Mouse (Mus musculus) limb, embryonic 11.5 days (tissue): Measurements from ENCODE around the gene Fbxo42. TPM values are rescaled to one million over a fixed set of nuclear protein-coding genes. Genes with fewer than 3 reads are reported as not detected.

Experiments used
- ATAC-seq: fragments of 200-750 bp; cut with Nextera tagmentation; 2 replicates; pipeline ENCODE4 v1.8.0; 2017; ENCODE audit warnings: low read depth; ENCODE audit not compliant: insufficient number of reproducible peaks, low FRiP score, low TSS enrichment
- DNase-seq: peaks from one replicate; pipeline ENCODE4 v3.0.0-alpha.2; 2015; ENCODE audit warnings: low spot score
- H3K27ac ChIP-seq: fragments of 300-500 bp; sonication (generic); replicated peaks from 2 replicates; pipeline ENCODE4 v1.5.1; 2014; ENCODE audit warnings: low read depth, mild to moderate bottlenecking, low read length
- H3K27me3 ChIP-seq: fragments of 300-500 bp; sonication (generic); 2 replicates; pipeline ENCODE4 v1.6.1; 2014; ENCODE audit warnings: mild to moderate bottlenecking, low read length, mixed read lengths; ENCODE audit not compliant: control insufficient read depth, insufficient read depth
- H3K36me3 ChIP-seq: fragments of 300-500 bp; sonication (generic); 2 replicates; pipeline ENCODE4 v1.6.1; 2014; ENCODE audit warnings: mild to moderate bottlenecking, low read length, moderate library complexity, mixed read lengths; ENCODE audit not compliant: control insufficient read depth, insufficient read depth
- H3K4me1 ChIP-seq: fragments of 300-500 bp; sonication (generic); 2 replicates; pipeline ENCODE4 v1.6.1; 2014; ENCODE audit warnings: low read length, mixed read lengths; ENCODE audit not compliant: control insufficient read depth, insufficient read depth
- H3K4me2 ChIP-seq: fragments of 300-500 bp; sonication (generic); 2 replicates; pipeline ENCODE4 v1.6.1; 2014; ENCODE audit warnings: low read depth, mild to moderate bottlenecking, moderate library complexity; ENCODE audit not compliant: severe bottlenecking
- H3K4me3 ChIP-seq: fragments of 300-500 bp; sonication (generic); 2 replicates; pipeline ENCODE4 v1.5.1; 2014; ENCODE audit warnings: low read depth, low read length
- H3K9ac ChIP-seq: fragments of 300-500 bp; sonication (generic); 2 replicates; pipeline ENCODE4 v1.6.1; 2014; ENCODE audit warnings: mild to moderate bottlenecking, low read length
- H3K9me3 ChIP-seq: fragments of 300-500 bp; sonication (generic); 2 replicates; pipeline ENCODE4 v1.6.1; 2016; ENCODE audit warnings: low read length; ENCODE audit not compliant: control insufficient read depth
- WGBS: fragments of 180-500 bp; shearing (Covaris S2); extraction: QIAGEN DNeasy Blood & Tissue Kit; methylation state at CpG from one replicate; pipeline ENCODE4 v1.1.7; 2014; 5-methylcytosine and 5-hydroxymethylcytosine counted together
- polyA plus RNA-seq: library from polyadenylated mRNA; unstranded; fragments of >200 nt; fragmentation: Nextera tagmentation; extraction: Ambion mirVana; gene quantifications from 2 replicates; pipeline ENCODE4 v1.2.1, GENCODE M21; 2014

Gene Fbxo42
- polyA plus RNA-seq, 1 experiment from 2014 or later, result 30.4 TPM

DNA sequence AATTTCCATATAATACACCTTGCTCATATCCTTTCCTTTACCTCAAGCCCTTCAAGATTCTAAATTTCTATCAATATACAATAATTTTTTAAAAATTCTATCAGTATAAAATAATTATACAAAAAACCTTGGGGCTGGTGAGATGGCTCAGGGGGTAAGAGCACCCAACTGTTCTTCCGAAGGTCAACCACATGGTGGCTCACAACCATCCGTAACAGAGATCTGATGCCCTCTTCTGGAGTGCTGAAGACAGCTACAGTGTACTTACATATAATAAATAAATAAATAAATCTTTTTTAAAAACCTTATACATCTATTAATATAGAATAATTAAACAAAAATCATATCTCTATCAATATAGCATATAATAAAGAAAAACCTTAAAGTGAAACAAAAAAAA, 74.1 kb downstream of the Fbxo42 start:
- Histone ChIP-seq H3K27ac (no peak overlapping the region), H3K4me3 (no peak overlapping the region), H3K4me2 (no peak overlapping the region), H3K27me3 (no peaks in the 10 kb centered on the region), H3K9me3 (no peaks in the 10 kb centered on the region), H3K9ac (no peak overlapping the region), H3K4me1 (no peaks in the 10 kb centered on the region), H3K36me3 (no peaks in the 10 kb centered on the region)
- ATAC-seq (no peak), DNase-seq (no peak)
- WGBS, result 71% methylated on average over 2 of the region's 2 CpGs

GRCm38 (mm10) chr4:141222752-141223151, 75.0 kb downstream of the Fbxo42 start:
- no peak overlapping the region for H3K4me2 ChIP-seq
- no peaks in the 10 kb centered on the region for H3K27me3 ChIP-seq
- DNase-seq (no peak), ATAC-seq (no peak)
- 91% methylated on average over 5 of the region's 5 CpGs for WGBS
- H3K4me1 ChIP-seq, result no peaks in the 10 kb centered on the region
- no peak overlapping the region for H3K27ac ChIP-seq
- no peak overlapping the region for H3K9ac ChIP-seq
- no peaks in the 10 kb centered on the region for H3K36me3 ChIP-seq
- no peaks in the 10 kb centered on the region for H3K9me3 ChIP-seq
- H3K4me3 ChIP-seq, result no peak overlapping the region

DNA sequence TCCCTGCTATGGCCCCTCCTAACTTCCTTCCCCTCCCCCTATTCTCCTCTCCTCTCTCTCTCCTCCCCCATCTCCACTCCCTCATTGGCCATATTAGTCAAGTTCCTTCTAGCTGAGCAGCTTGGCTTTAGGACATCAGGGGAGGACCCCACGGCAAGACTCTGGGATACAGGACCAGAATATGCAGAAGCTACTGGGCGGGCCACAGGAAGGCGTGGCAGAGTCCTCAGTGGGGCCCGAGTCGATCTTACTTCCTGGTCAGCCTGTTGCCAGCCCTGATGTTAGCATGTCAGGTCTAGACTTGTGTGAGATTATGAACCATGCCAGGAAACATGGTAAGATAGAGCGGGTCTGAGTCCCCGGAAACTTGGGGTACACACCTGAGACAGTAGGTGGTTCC, 81.0 kb downstream of the Fbxo42 start:
- H3K4me1 ChIP-seq, result no peaks in the 10 kb centered on the region
- H3K36me3 ChIP-seq, result 0 out of 2 replicates have a peak, but pooled peaks cover 2% of the 10 kb centered on the region
- no peaks in the 10 kb centered on the region for H3K9me3 ChIP-seq
- H3K4me3 ChIP-seq, result no peak overlapping the region
- DNase-seq (no peak), ATAC-seq (no peak)
- H3K27ac ChIP-seq, result no peak overlapping the region
- H3K4me2 ChIP-seq, result no peak overlapping the region
- no peaks in the 10 kb centered on the region for H3K27me3 ChIP-seq
- H3K9ac ChIP-seq, result no peak overlapping the region
- WGBS, result 79% methylated on average over 7 of the region's 7 CpGs

GRCm38 (mm10) chr4:141233196-141233595, 85.5 kb downstream of the Fbxo42 start:
- H3K9ac ChIP-seq, result no peak overlapping the region
- no peaks in the 10 kb centered on the region for H3K4me1 ChIP-seq
- ATAC-seq (no peak), DNase-seq (no peak)
- no peak overlapping the region for H3K4me2 ChIP-seq
- no peak overlapping the region for H3K4me3 ChIP-seq
- 94% methylated on average over 4 of the region's 4 CpGs for WGBS
- 0 out of 2 replicates have a peak, but pooled peaks cover 2% of the 10 kb centered on the region for H3K36me3 ChIP-seq
- no peaks in the 10 kb centered on the region for H3K9me3 ChIP-seq
- no peak overlapping the region for H3K27ac ChIP-seq
- peaks cover 9% of the 10 kb centered on the region for H3K27me3 ChIP-seq

DNA sequence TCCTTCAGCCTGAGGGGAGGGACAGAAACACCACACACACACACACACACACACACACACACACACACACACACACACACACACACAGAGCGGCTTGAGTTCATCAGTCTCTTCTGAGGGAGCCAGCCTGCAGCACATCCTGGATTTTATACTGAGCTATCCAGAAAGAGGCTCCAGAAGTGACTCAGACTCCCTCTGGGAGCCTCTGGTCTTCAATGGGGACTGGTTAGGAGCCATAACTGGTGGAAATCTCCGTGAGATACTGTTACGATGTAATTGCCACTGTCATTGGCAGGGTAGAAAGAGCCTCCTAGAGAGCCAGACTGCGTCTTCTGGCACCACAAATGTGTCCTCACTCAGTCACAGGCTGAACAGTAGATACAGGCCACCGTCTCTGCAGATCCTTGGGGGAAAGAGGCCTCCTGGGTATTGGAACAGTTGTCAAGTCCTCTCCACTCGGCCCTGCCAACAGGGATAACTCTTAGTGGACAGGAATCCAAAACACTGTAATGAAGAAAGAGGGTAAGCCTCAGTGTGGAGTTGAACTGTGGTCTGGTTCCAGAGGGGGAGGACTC, 87.9 kb downstream of the Fbxo42 start:
- Histone ChIP-seq H3K9me3 (no peaks in the 10 kb centered on the region), H3K27ac (no peak overlapping the region), H3K4me1 (peaks cover 9% of the 10 kb centered on the region), H3K27me3 (peaks cover 31% of the 10 kb centered on the region), H3K4me2 (no peak overlapping the region), H3K4me3 (no peak overlapping the region), H3K9ac (no peak overlapping the region), H3K36me3 (no peaks in the 10 kb centered on the region)
- DNase-seq (no peak), ATAC-seq (no peak)
- 64% methylated on average over 6 of the region's 6 CpGs for WGBS

GRCm38 (mm10) chr4:141236856-141237255, 89.1 kb downstream of the Fbxo42 start:
- H3K9me3 ChIP-seq, result no peaks in the 10 kb centered on the region
- H3K4me3 ChIP-seq, result no peak overlapping the region
- H3K27ac ChIP-seq, result no peak overlapping the region
- H3K4me1 ChIP-seq, result peaks cover 10% of the 10 kb centered on the region
- no peak for DNase-seq
- no peak overlapping the region for H3K9ac ChIP-seq
- H3K27me3 ChIP-seq, result peaks cover 44% of the 10 kb centered on the region
- 75% methylated on average over 3 of the region's 3 CpGs for WGBS
- no peak for ATAC-seq
- no peak overlapping the region for H3K4me2 ChIP-seq
- no peaks in the 10 kb centered on the region for H3K36me3 ChIP-seq

- peaks cover 17% of the 10 kb centered on the region for H3K4me1 ChIP-seq
- DNase-seq, result no peak
- no peaks in the 10 kb centered on the region for H3K9me3 ChIP-seq
- peak overlapping the region; percentile 29 for H3K4me3 ChIP-seq
- no peak for ATAC-seq
- no peaks in the 10 kb centered on the region for H3K36me3 ChIP-seq
- H3K4me2 ChIP-seq, result peak overlapping the region; percentile 65
- 7% methylated on average over 20 of the region's 20 CpGs for WGBS
- no peak overlapping the region for H3K27ac ChIP-seq
- peaks cover 60% of the 10 kb centered on the region for H3K27me3 ChIP-seq
- no peak overlapping the region for H3K9ac ChIP-seq
These were observed 91.0 kb downstream of the Fbxo42 start for GRCm38 (mm10) chr4:141238492-141239387.

GRCm38 (mm10) chr4:141239388-141240125, 91.8 kb downstream of the Fbxo42 start, which contains the start of gene Arhgef19:
Gene Arhgef19, plus strand, starts transcription at chr4:141239499.
- peak within 1 kb of the TSS; percentile 29 for H3K4me3 ChIP-seq
- DNase-seq (peak; percentile 87), ATAC-seq (peak; percentile 89)
- H3K36me3 ChIP-seq, result no peaks in the 10 kb centered on the region
- H3K27ac ChIP-seq, result no peak within 1 kb of the TSS
- H3K4me2 ChIP-seq, result peak within 1 kb of the TSS; percentile 65
- H3K4me1 ChIP-seq, result peaks cover 17% of the 10 kb centered on the region
- no peaks in the 10 kb centered on the region for H3K9me3 ChIP-seq
- peaks cover 67% of the 10 kb centered on the region for H3K27me3 ChIP-seq
- H3K9ac ChIP-seq, result no peak within 1 kb of the TSS; the same call in 1 of the 2 replicates
- 2% methylated on average over 31 of the region's 31 CpGs for WGBS
